In the genomic region with DNA sequence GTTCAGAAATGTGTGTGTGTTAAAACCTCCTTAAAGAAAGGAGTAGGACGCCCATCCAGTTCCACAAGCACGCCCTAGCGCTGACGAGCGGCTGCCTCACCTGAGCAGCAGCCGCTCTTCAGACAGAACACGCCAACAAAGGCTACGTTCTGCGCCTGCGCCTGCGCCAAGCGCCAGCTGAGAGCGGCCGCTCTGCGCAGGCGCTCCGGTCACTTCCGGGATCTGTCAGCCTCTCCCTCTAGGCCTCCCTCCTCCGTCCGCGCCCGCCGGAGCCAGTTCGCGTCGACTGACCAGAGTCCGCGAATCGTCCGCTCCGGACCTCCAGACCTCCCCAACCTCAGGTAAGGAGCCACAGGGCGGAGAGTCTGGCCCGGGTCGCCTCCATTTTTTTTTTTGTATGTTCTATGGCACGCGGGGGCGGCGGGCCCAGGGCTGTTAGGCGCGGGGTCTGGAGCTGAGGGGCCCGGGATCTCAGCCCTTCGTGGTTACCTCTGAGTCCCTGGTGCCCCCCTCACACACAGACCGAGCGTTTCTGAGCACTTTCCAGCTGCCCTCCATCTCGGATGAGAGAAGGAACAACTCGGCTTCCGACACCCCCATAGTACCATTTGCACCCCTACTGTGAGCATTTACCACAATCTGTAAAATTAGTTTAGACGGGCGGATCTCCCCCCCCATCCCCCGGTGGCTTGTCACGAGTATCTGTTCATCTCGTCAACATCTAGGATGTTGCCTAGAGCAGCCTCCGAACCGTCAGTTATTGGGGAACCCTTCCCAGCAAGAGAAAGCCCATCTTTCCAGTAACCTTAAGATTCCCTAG, we compare ENCODE assay signal across 8 mouse cellular contexts. TPM values are rescaled to one million over a fixed set of nuclear protein-coding genes. Genes with fewer than 3 reads are reported as not detected.
A peak's percentile ranks its signal among the peaks of the same experiment; 100 is the strongest.
DNase-seq lines count a peak whose midpoint lies in the region; ATAC-seq lines count a peak whose summit lies in the region.

Gene Arpc1a, plus strand, starts transcription at position 199 of the 820 bp plus-strand sequence.
Gene Kpna7, minus strand, starts transcription at position 399 of the 820 bp plus-strand sequence.

- intact Hi-C loops in gastrocnemius, postnatal 14 days (cut with DNase I; ENCODE audit: low total_unique reads): no loop called here
- intact Hi-C loops in left cerebral cortex, postnatal 10 days (cut with DNase I): no loop called here

- peak; percentile 98 for ATAC-seq in inflammation-experienced regulatory T-cells, adult 6 months
- peak; percentile 96 for ATAC-seq in megakaryocyte-erythroid progenitor cell, adult 5-6 weeks (replicated peaks; ENCODE audit: low FRiP score, low TSS enrichment, poor library complexity, severe bottlenecking)

- peak; percentile 98 for DNase-seq in adipocyte (ENCODE audit: low spot score)
- peak; percentile 96 for DNase-seq in embryo, embryonic 10 days (ENCODE audit: low spot score)
- DNase-seq in gastrocnemius, postnatal 14 days: peak; percentile 95
- DNase-seq in left cerebral cortex, postnatal 10 days (ENCODE audit: extremely low spot score in 1 of 2, low spot score in 2 of 2): peak; percentile 84 to 96
- DNase-seq in right cerebral cortex, postnatal 25 days: peak; percentile 90
- DNase-seq in urinary bladder, postnatal 4 days (ENCODE audit: low spot score in 2 of 2): peak; percentile 88 to 91

RNA-seq across cellular contexts. Expression of gene Arpc1a, which starts in this region (rescaled TPM):
- 10 to 100 TPM; 32.9 to 38.3 TPM for total RNA-seq in gastrocnemius, postnatal 14 days (2021)
- polyA plus RNA-seq in inflammation-experienced regulatory T-cells, adult 6 months (2017; shearing (Covaris generic)): 10 to 100 TPM; 86.2 to 96.6 (median 91.8) TPM
- total RNA-seq in left cerebral cortex, postnatal 10 days (2021): 100 to 1,000 TPM; 178 to 190 TPM
- total RNA-seq in megakaryocyte-erythroid progenitor cell, adult 5-6 weeks (2014; fragmentation: Nextera tagmentation): 102 and 117 TPM in 2 replicates
- 90.0 and 94.7 TPM in 2 replicates for total RNA-seq in megakaryocyte-erythroid progenitor cell, adult 5-6 weeks (2017)

RNA-seq across cellular contexts. Expression of gene Kpna7, which starts in this region (rescaled TPM):
- not detected for total RNA-seq in gastrocnemius, postnatal 14 days (2021)
- not detected for polyA plus RNA-seq in inflammation-experienced regulatory T-cells, adult 6 months (2017; shearing (Covaris generic))
- not detected for total RNA-seq in left cerebral cortex, postnatal 10 days (2021)
- total RNA-seq in megakaryocyte-erythroid progenitor cell, adult 5-6 weeks (2014; fragmentation: Nextera tagmentation): not detected in 2 replicates
- total RNA-seq in megakaryocyte-erythroid progenitor cell, adult 5-6 weeks (2017): not detected in 2 replicates

Comparison
In these comparisons a context has a peak if more than half of its experiments do, and no peak if none do; other contexts are left out.
1. Peak in every context shown above with its lines: DNase-seq and ATAC-seq.